Mouse (Mus musculus) forelimb bud, embryonic 11.5 days (tissue): Measurements from ENCODE around the gene Gm2696.
"Not testable (repeated sequence)": the region's sequence is repeated elsewhere in the genome, so short reads cannot be mapped to it uniquely, and the experiment has no call there.

ENCODE experiments used
- DNase-seq: peaks from one replicate; pipeline ENCODE4 v3.0.0-alpha.2; 2012; ENCODE audit warnings: low read depth, low spot score

Gene Gm2696

GRCm38 (mm10) chr10:77814382-77814781 lies at the start of gene Gm2696:
Gm2696 (plus strand) TSS chr10:77814682.
- DNase-seq, result no peak

GRCm38 (mm10) chr10:77769727-77770126 lies 44.8 kb upstream of the Gm2696 start:
- DNase-seq, result no peak

- DNase-seq, result not testable (repeated sequence)
Observed at GRCm38 (mm10) chr10:77771225-77771624, 43.3 kb upstream of the Gm2696 start, which contains the start of gene Gm3238. Gm3238 (minus strand) TSS chr10:77771325.

- not testable (repeated sequence) for DNase-seq
Observed at GRCm38 (mm10) chr10:77772142-77772541, 42.3 kb upstream of the Gm2696 start.

- DNase-seq, result not testable (repeated sequence)
Observed at GRCm38 (mm10) chr10:77776844-77777243, 37.6 kb upstream of the Gm2696 start, which contains the start of gene Gm7138. Gm7138 (minus strand) TSS chr10:77776944.

GRCm38 (mm10) chr10:77782442-77782841 lies 32.0 kb upstream of the Gm2696 start, which contains the start of gene Gm3250:
Gm3250 (minus strand) TSS chr10:77782542.
- not testable (repeated sequence) for DNase-seq

GRCm38 (mm10) chr10:77783396-77783795 lies 31.1 kb upstream of the Gm2696 start:
- DNase-seq, result not testable (repeated sequence)

- not testable (repeated sequence) for DNase-seq
Observed at GRCm38 (mm10) chr10:77787876-77788275, 26.6 kb upstream of the Gm2696 start, which contains the start of gene Gm7137. Gm7137 (minus strand) TSS chr10:77788200.

GRCm38 (mm10) chr10:77788621-77789020 lies 25.9 kb upstream of the Gm2696 start:
- DNase-seq, result no peak

- no peak for DNase-seq
Observed at GRCm38 (mm10) chr10:77794976-77795375, 19.5 kb upstream of the Gm2696 start, which contains the start of gene Gm9639. Gm9639 (minus strand) TSS chr10:77795076.

GRCm38 (mm10) chr10:77797677-77798076 lies 16.8 kb upstream of the Gm2696 start:
- no peak for DNase-seq

- not testable (repeated sequence) for DNase-seq
Observed at GRCm38 (mm10) chr10:77798164-77798920, 16.1 kb upstream of the Gm2696 start.

- DNase-seq, result peak; percentile 9
Observed at GRCm38 (mm10) chr10:77798921-77799508, 15.5 kb upstream of the Gm2696 start, which contains the start of gene Gm19668. Gm19668 (minus strand) TSS chr10:77799133.

- DNase-seq, result no peak
Observed at GRCm38 (mm10) chr10:77804095-77804494, 10.4 kb upstream of the Gm2696 start.

- no peak for DNase-seq
Observed at GRCm38 (mm10) chr10:77811743-77812142, 2.7 kb upstream of the Gm2696 start, which contains the start of gene Gm9507. Gm9507 (minus strand) TSS chr10:77811843.

GRCm38 (mm10) chr10:77815514-77815913 lies 1.0 kb downstream of the Gm2696 start:
- peak; percentile 37 for DNase-seq

- DNase-seq, result no peak
Observed at GRCm38 (mm10) chr10:77818523-77818922, 4.0 kb downstream of the Gm2696 start.

- no peak for DNase-seq
Observed at GRCm38 (mm10) chr10:77819203-77819602, 4.7 kb downstream of the Gm2696 start.

GRCm38 (mm10) chr10:77826951-77827350 lies 12.5 kb downstream of the Gm2696 start, which contains the start of gene Krtap10-4:
Krtap10-4 (minus strand) TSS chr10:77827095.
- no peak for DNase-seq

GRCm38 (mm10) chr10:77835647-77836046 lies 21.2 kb downstream of the Gm2696 start, which contains the start of gene Krtap10-10:
Krtap10-10 (plus strand) TSS chr10:77835947.
- DNase-seq, result no peak

GRCm38 (mm10) chr10:77839006-77839405 lies 24.5 kb downstream of the Gm2696 start:
- DNase-seq, result no peak

GRCm38 (mm10) chr10:77846503-77846902 lies 32.0 kb downstream of the Gm2696 start, which contains the start of gene Gm36176:
Gm36176 (plus strand) TSS chr10:77846803.
- DNase-seq, result no peak
